Mouse (Mus musculus): ENCODE results near the gene Tenm3. TPM values are rescaled to one million over a fixed set of nuclear protein-coding genes. Genes with fewer than 3 reads are reported as not detected.
"Not testable (repeated sequence)": the region's sequence is repeated elsewhere in the genome, so short reads cannot be mapped to it uniquely, and the experiment has no call there.

Gene Tenm3
- total RNA-seq, 2 experiments from 2014 or later, result 78.0 to 80.1 TPM

DNA sequence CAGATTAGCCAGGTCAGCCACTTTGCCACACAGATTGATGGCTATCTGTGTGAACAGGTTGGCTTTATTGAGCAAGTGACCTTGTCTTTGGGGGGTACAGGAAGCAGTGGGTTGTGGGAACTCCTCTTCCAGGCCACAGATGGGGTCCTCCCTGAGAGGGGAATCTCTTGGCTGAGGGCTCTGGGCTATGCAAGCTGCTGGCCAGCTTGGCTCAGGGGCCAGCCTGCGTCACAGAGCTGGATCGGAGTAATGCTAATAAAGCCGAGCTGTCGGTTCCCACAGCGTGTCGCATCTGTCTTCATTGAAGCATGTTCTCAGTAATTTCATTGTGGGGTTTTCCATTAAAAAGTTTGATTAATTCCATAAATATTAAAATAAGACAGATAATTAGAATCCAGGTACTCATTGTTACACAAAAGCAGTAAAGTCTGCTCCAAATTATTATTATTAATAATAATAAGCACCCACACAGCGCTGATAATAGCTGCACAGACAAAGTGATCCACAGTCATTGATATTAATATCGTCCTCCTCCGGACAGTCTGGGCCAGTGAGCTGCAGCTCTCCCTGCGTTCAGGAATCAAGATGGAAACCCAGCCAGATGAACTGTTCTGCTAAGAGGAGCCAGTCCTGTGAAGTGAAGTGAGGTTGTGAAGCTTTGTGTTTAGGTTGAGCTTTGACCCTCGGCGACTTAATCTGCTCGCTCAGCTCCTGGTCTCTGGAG lies 639.5 kb downstream of the Tenm3 start:
- Histone ChIP-seq H3K27ac (no peak overlapping the region), H3K4me3 (no peak overlapping the region)
- DNase-seq (ENCODE audit: low spot score in 2 of 2), result no peak
- TF ChIP-seq CTCF (conservative IDR thresholded peaks at IDR 0.05), result no peak

DNA sequence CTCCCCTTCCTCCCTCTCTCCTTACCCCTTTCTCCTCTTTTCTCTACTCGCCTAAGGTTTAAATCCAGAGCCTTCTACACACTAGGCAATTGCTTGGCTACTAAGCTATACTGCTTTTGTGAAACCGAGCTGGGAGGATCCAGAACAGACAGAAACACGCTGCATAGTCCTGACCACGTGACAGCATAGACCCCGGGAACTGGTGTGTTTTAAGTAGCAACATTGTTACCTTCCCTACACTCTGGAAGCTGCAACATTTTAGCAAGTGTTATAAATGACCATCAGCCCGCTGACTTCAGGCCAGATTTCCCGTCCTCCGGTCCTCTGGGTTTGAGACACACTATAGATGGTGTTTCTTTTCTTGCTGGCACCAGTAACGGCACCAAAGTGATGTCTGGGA lies 640.1 kb downstream of the Tenm3 start:
- Histone ChIP-seq H3K4me3 (no peak overlapping the region), H3K27ac (no peak overlapping the region)
- no peak for DNase-seq (ENCODE audit: low spot score in 2 of 2)
- TF ChIP-seq CTCF (conservative IDR thresholded peaks at IDR 0.05), result no peak

DNA sequence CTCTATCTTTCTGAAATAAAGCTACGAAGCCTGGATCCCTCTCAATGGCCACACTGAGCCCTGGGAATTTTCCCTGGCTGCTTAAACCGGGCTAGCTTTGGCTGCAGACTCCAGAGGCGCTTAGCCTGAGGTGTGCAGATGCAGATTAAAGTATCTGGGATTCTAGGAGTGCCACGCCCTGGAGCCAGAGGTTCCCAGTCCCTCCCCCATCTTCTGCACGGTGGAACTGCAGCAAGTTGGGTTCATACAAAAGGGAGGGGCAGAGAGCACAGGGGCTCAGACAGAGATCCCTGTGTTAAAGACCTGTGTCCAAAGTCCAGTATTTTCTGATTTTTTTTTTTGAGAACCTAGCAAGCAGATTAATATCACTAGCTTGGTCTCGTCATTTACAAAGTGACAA lies 640.6 kb downstream of the Tenm3 start:
- no peak overlapping the region for H3K4me3 ChIP-seq
- no peak for TF ChIP-seq CTCF (conservative IDR thresholded peaks at IDR 0.05)
- DNase-seq (ENCODE audit: low spot score in 2 of 2), result no peak
- H3K27ac ChIP-seq, result no peak overlapping the region

DNA sequence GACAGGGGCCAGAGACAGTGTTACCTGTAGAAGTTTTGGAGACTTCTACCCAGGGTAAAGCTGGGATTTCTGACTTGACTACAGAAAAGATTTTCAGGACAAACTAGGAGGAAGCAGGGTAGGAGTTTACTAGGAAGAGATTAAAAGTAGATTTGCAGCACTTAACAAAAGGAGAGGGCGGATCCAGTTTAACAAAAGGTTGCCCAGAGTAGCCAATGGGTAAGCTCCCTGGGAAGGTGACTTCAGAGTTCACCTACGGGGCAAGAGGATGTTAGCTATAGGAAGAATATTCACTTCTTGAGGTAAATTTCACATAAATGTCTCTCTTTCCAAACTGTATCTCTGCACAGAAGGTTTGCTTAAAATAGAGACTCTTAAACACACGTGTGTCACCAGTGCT lies 641.1 kb downstream of the Tenm3 start:
- Histone ChIP-seq H3K27ac (no peak overlapping the region), H3K4me3 (no peak overlapping the region)
- TF ChIP-seq CTCF (conservative IDR thresholded peaks at IDR 0.05), result no peak
- DNase-seq (ENCODE audit: low spot score in 2 of 2), result no peak

DNA sequence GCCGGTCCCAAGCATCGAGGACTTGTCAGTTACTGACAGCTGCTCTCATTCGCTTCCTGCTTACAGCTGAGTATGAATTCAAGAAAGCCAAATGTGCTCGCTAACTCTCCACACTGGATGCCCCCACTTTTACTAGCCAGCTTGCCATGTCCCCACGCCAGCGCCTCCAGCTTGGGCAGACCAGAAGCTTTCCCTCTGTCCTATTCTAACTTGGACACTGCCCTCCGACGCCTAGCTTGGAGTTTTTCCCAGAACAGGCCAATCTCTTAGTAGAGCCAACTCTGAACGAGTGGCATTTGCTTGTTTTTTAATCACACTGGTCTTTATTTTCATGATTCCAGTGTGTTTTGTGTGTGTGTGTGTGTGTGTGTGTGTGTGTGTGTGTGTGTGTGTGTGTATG lies 644.6 kb downstream of the Tenm3 start:
- no peak overlapping the region for H3K27ac ChIP-seq
- DNase-seq (ENCODE audit: low spot score in 2 of 2), result no peak
- no peak overlapping the region for H3K4me3 ChIP-seq
- TF ChIP-seq CTCF (conservative IDR thresholded peaks at IDR 0.05), result no peak

DNA sequence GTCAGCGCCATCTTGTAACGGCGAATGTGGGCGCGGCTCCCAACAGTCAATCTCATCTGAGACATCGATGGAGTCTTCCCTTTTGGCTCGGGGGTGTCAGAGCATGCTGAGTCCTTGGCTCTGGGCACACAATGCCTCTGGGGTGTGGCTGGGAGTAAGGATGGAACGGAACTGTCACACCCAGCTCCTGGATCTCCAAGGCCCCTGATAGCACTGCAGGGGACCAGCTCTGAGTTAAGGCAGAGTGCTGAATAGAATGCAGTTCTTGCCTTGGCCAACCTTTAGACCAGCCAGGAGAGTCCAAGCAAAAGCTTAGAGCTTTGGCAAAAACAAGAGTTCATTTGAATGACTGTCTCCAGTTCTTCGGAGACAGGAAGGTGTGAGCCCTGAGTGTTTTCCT lies 647.8 kb downstream of the Tenm3 start:
- no peak for TF ChIP-seq CTCF (conservative IDR thresholded peaks at IDR 0.05)
- DNase-seq (ENCODE audit: low spot score in 2 of 2), result no peak
- Histone ChIP-seq H3K27ac (no peak overlapping the region), H3K4me3 (no peak overlapping the region)

DNA sequence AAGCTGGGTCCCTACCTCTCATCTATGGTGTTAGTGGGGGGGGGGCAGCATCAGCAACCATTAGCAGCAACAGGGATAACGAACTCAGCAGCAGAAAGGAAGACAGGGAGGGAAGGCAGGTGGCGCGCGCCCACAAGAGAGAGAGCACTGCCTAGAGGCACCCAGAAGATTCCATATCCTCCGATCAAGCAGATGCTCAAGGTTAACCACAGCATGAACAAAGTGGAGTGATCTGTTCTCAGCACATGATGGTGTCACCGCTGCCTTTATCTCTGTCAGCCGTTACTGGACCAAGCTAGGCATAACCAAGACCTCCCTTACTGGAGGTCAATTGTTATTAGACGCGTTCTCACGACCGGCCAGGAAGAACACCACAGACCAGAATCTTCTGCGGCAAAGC lies 655.2 kb downstream of the Tenm3 start:
- no peak for TF ChIP-seq CTCF (conservative IDR thresholded peaks at IDR 0.05)
- Histone ChIP-seq H3K27ac (no peak overlapping the region), H3K4me3 (no peak overlapping the region)
- DNase-seq (ENCODE audit: low spot score in 2 of 2), result no peak

DNA sequence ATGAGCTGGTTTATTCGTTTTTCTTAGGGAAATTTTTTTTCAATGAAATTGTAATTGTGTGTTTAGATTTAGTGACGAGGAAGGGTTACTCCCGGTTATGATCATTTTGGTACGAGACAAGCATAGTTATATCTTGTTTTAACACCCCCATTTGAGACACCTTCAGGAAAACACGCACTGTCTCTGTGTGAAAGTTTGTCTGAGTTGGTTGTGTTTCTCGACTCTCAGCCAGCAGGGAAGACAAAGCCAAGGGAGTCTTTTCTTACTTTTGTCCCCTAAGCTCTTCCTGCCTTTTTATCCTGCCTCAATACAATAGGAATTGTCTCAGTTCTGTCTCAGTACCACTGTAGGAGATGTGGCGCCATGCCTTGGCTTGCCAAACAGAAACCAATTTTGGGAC lies 660.0 kb downstream of the Tenm3 start:
- no peak for TF ChIP-seq CTCF (conservative IDR thresholded peaks at IDR 0.05)
- Histone ChIP-seq H3K4me3 (no peak overlapping the region), H3K27ac (no peak overlapping the region)
- no peak for DNase-seq (ENCODE audit: low spot score in 2 of 2)

DNA sequence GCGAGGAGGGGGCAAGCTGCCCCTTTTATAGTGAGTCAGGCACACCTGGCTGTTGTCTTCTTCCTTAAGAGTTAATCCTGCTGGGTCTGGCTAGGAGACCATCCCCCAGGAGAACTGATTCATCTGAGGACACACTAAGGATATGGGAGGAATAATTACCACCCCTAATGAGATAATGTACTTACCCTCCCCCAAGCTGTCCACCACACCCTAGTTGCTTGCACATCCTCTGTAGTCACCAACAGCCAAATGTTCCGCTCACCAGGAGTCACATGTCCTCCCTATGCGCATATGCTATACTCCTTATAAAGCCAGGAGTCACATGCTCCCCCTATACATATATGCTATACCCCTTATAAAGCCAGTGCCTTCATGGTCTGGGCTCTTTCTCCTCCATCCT lies 662.8 kb downstream of the Tenm3 start:
- no peak overlapping the region for H3K27ac ChIP-seq
- no peak overlapping the region for H3K4me3 ChIP-seq
- no peak for DNase-seq (ENCODE audit: low spot score in 2 of 2)
- no peak for TF ChIP-seq CTCF (conservative IDR thresholded peaks at IDR 0.05)

DNA sequence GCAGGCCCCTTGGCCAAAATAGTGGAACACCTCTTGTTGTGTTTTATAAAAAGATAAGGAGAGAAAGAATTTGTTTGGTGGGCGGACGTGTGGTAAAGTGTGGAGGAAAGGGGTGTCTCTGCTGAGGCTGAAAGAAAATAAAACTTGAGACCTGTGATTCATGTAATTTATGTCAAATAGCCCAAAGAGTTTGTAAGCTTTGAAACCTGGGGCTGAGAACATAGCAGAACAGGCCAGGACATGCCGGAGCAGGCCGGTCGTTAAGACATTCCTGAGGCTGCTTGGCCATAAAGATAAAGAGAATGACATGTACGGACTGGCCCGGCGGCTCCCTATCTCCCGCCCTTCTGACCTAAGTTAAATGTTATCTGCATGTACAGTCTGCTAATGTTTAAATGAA lies 663.6 kb downstream of the Tenm3 start:
- not testable (repeated sequence) for H3K27ac ChIP-seq; H3K4me3 ChIP-seq; DNase-seq (ENCODE audit: low spot score in 2 of 2)

DNA sequence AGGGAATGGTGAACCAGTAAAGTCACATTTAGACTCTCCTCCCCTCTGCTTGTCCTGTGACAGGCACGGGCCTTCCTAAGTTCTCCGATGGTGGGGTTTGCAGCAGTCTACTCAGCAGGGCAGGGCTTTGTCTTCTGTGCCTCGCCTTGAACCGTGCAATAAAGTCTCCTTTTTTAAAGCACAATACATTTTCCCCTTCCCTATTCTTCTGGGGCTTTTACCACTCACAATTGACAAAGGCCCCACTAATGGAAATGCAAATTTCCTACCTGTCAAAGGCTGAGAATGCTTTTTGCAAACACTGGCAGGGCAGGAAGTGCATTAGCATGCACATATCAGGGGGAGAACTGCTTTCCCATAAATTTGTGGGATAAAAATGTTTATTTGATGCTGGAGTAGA lies 664.8 kb downstream of the Tenm3 start:
- Histone ChIP-seq H3K27ac (no peak overlapping the region), H3K4me3 (no peak overlapping the region)
- no peak for DNase-seq (ENCODE audit: low spot score in 2 of 2)
- no peak for TF ChIP-seq CTCF (conservative IDR thresholded peaks at IDR 0.05)

DNA sequence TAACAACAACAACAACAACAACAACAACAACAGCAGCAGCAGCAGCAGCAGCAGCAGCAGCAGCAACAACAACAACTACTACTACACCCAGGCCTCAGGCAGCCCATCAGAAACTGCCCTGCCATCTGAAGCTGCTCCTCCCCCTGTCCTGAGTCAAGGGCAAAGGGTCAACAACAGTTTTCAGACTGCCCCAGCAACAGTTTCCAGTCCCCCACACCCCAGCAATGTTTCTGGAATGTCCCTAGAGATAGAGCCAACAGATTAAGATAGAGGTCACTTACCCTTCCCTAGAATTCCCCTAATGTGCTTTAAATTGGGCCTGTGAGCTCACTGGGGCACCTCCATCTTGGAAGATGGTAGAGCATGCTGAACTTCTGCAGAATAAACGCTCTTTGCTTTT lies 665.9 kb downstream of the Tenm3 start:
- TF ChIP-seq CTCF (conservative IDR thresholded peaks at IDR 0.05), result no peak
- no peak for DNase-seq (ENCODE audit: low spot score in 2 of 2)
- Histone ChIP-seq H3K4me3 (no peak overlapping the region), H3K27ac (no peak overlapping the region)
